Mouse (Mus musculus): ENCODE data around the gene Umad1.
A peak's percentile ranks its signal among the peaks of the same experiment; 100 is the strongest.

Umad1 gene

GRCm38 (mm10) chr6:8485414-8486175, 226.5 kb downstream of the Umad1 start:
- peak; percentile 84 for DNase-seq

- no peak for DNase-seq
Observed at GRCm38 (mm10) chr6:8486391-8487043, 227.4 kb downstream of the Umad1 start.

DNA sequence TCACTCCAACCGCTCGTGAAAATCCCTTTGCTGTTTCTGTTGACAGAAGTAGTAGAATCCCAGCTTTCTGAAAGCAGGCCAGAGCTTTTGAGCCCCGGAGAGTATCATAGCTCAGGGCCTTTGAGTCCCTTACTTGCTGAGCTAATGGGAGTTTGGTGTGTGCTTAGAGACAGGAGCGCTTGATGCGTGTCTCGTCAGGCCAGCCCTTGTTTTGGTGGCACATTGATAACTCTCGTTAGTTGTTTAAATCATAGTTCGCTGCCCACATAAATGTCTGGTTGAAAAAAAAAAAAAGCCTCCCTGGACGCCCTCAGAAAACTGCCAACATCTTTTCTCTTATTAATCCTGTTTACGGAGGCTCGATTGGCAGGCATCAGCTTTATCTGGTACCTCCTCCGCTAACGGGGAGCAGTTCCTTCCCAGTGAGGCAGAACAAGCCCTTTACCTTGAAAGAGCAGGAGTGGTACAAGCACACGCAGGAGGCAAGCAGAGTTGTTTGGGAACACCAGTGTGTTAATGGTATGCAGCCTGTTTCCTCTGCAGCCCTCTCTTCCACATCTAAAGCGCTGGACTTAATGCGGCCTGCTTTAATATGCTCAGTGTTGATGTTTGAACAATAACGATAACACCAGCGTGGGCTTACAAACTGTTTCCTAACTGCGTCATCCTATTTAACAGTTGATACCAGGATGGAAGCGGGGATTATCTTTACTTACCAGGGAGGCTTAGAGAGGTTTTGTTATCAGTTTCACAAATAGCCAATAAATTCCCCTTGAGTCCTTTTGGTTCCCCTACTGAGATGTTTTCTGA, 228.2 kb downstream of the Umad1 start:
- peak; percentile 32 for DNase-seq

DNA sequence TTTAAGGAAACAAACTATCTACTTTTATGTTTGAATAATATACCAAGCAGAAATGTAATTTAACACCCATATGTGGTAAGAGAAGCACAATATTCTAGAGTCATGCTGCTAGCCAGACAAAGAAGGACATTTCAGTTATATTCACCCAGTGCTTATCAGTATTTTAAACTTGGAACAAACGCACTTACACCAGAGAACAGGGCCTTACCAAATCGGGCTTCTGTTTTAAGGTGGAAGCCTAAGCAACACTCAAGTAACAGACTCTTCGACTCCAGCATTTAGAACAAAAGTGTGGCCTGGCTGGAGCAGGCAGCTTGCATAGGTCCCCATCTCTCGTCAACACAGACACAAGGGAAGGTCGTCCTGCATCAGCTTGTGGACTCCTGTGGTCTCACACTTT, 229.2 kb downstream of the Umad1 start:
- no peak for DNase-seq

DNA sequence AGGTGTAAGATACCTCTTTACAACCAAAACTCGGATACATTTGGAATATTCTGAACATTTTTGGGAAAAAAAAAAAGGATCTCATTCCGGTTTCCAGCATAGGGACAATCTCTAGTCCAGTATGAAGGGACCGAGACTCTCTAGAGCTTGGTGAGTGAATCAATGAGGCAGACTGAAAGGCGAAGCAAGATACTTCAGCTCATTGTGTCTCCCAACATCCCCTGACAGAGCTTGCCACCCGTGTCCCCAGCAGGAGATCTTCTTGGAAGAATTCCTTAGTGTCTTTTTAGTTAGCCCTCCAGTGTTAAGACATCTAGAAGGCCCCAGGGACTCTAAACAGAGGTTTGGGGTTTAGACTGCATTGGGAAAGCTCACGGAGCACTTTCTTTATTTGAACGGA, 230.2 kb downstream of the Umad1 start:
- no peak for DNase-seq

- DNase-seq, result no peak
Observed at GRCm38 (mm10) chr6:8489938-8490585, 231.0 kb downstream of the Umad1 start.

DNA sequence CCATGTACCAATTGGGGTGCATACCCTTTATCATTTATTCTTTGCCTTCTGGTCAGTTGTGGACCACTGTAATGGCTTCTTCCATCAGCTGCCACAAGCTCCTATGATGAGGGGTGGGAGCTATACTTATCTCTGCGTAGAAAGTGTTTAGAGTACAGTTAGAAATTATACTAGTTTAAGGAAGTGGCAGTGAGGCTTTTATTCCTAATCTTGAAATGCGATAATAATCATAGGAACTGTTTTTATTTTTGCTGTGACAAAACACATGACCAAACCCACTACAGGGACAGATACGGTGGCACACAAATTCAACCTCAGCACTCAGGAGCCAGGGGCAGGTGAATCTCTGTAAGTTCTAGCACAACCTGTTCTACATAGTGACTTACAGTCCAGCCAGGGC, 233.2 kb downstream of the Umad1 start:
- no peak for DNase-seq

DNA sequence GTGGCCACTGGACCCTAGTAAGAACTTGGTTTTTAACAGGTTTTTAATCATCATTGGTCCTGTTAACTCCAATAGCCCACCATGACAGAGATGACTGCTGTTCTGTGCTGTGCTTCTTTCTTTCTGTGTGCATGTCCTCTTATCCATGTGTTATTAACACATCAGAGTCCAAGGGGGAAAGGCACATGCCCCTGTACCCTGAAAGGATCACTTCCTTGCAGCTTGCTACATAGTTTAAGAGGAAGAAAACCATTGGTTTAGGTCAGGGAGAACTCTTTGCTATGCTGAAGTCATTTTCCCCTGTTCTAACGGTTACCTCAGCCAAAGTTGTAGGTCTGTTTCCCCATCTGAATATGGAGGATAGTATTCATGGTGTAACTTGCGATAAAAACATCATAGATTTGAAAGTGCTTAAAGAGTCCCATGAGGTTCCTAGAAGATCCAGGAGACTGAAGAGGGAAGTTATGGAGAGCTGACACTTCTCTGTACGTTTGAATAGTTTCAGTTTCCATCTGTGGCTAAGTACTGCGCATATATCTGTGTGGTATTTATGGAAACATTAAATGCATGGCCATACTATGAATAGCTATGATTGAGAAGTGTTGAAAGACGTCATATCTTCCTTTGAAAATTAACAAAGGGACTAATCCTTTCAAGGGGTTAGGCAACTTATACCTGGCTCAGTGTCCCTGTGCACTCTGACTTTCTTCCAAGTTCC, 236.2 kb downstream of the Umad1 start:
- DNase-seq, result no peak

GRCm38 (mm10) chr6:8495827-8496222, 236.7 kb downstream of the Umad1 start:
- no peak for DNase-seq

DNA sequence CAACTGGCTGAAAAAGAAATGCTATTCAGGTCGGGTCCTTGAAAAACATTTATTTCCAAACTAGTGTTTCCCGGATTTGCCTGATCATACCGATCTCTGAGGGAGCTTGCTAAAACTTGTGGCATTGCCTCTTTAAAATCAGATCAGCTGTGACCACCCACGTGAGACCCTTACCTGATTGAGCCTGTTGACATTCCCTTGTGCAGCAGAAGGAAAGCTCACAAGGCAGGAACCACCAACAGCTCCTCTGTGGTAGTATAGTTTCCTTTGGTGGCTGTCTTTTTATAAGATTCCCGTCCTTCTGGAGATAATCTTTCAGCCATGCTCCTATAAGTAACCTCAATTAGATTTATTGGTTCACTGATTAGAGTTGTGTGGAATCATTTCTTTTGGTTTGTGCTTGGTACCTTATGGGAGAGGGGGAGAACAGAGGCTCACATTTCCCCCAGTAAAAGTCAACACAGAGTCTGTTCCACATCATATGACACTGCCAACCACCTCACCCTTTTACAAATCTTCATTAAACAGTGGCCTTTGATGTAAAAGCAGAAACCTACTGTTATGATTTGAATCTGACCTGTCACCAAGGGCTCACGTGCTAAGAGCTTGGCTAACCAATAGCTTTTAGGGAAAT, 238.3 kb downstream of the Umad1 start:
- no peak for DNase-seq

GRCm38 (mm10) chr6:8497868-8498257, 238.8 kb downstream of the Umad1 start:
- no peak for DNase-seq

- DNase-seq, result no peak
Observed at GRCm38 (mm10) chr6:8498961-8499360, 239.9 kb downstream of the Umad1 start.

GRCm38 (mm10) chr6:8503953-8504352, 244.9 kb downstream of the Umad1 start:
- DNase-seq, result no peak

GRCm38 (mm10) chr6:8504521-8505228, 245.6 kb downstream of the Umad1 start:
- DNase-seq, result no peak

GRCm38 (mm10) chr6:8506631-8507030, 247.5 kb downstream of the Umad1 start:
- no peak for DNase-seq

All from thymus, postnatal 25 days (tissue).